Mouse (Mus musculus) CH12.LX (cell line): ENCODE data around the gene Gm21830. TPM values are rescaled to one million over a fixed set of nuclear protein-coding genes. Genes with fewer than 3 reads are reported as not detected.

Source experiments
- DNase-seq: peaks from one replicate; pipeline ENCODE4 v3.0.0-alpha.2; 2013; ENCODE audit errors: extremely low read depth
- H3K27ac ChIP-seq: 2 replicates; pipeline ENCODE4 v1.5.1; 2012; ENCODE audit warnings: low read depth, mild to moderate bottlenecking, control low read depth, moderate library complexity; ENCODE audit not compliant: insufficient read depth
- H3K27me3 ChIP-seq: replicated peaks from 2 replicates; pipeline ENCODE3; 2012; ENCODE audit warnings: inconsistent platforms
- H3K36me3 ChIP-seq, 2 experiments: replicated peaks in 1 of 2; 2 replicates each; pipeline versions ENCODE3 to v1.6.1; 2012; ENCODE audit warnings: inconsistent platforms in 1 of 2, low read length in 1 of 2, mild to moderate bottlenecking in 1 of 2, mixed read lengths in 1 of 2, moderate library complexity in 1 of 2; ENCODE audit not compliant: control insufficient read depth in 1 of 2, insufficient read depth in 1 of 2
- H3K4me1 ChIP-seq, 2 experiments: 2 replicates each; pipeline ENCODE4 v1.6.1; 2012; ENCODE audit warnings: inconsistent platforms in 1 of 2, moderate library complexity in 1 of 2; ENCODE audit not compliant: insufficient read depth in 2 of 2, control insufficient read depth in 1 of 2
- H3K4me2 ChIP-seq: 2 replicates; pipeline ENCODE4 v1.6.1; 2012; ENCODE audit warnings: low read depth, mild to moderate bottlenecking, control low read depth; ENCODE audit not compliant: poor library complexity, insufficient read depth, severe bottlenecking
- H3K4me3 ChIP-seq, 3 experiments: fragments of 150-350 bp in 1 of 3; sonication (generic) in 1 of 3; replicated peaks in 1 of 3; 2 replicates each; pipeline versions ENCODE3 to v1.5.1; 2011 to 2012; ENCODE audit warnings: low read depth in 2 of 3, low read length in 2 of 3, mild to moderate bottlenecking in 2 of 3, moderate library complexity in 2 of 3, control low read depth in 1 of 3, improper control_type of control experiment in 1 of 3, inconsistent platforms in 1 of 3, mixed read lengths in 1 of 3; ENCODE audit not compliant: poor library complexity in 1 of 3
- H3K79me2 ChIP-seq: replicated peaks from 2 replicates; pipeline ENCODE4 v1.6.1; 2012; ENCODE audit warnings: mild to moderate bottlenecking, moderate library complexity; ENCODE audit not compliant: control insufficient read depth, poor library complexity, insufficient read depth, severe bottlenecking; ENCODE audit errors: extremely low read depth
- H3K9ac ChIP-seq: 2 replicates; pipeline ENCODE4 v1.6.1; 2012; ENCODE audit warnings: low read depth, mild to moderate bottlenecking, control low read depth, moderate library complexity; ENCODE audit not compliant: insufficient read depth
- H3K9me3 ChIP-seq: replicated peaks from 2 replicates; pipeline ENCODE3; 2012; ENCODE audit warnings: low read length, inconsistent platforms, mixed read lengths
- CHD2 ChIP-seq: IDR thresholded peaks from 2 replicates; pipeline ENCODE4 v1.6.1; 2011; ENCODE audit warnings: low read length, improper control_type of control experiment
- CTCF ChIP-seq, 2 experiments: IDR thresholded peaks in 1 of 2; conservative IDR thresholded peaks in 1 of 2; 2 replicates each; pipeline ENCODE4 v1.5.1; 2011 to 2012; ENCODE audit warnings: low read depth in 2 of 2, low read length in 2 of 2, improper control_type of control experiment in 1 of 2, inconsistent platforms in 1 of 2, mild to moderate bottlenecking in 1 of 2, moderate library complexity in 1 of 2
- E2F4 ChIP-seq: IDR thresholded peaks from 2 replicates; pipeline ENCODE4 v1.6.1; 2011; ENCODE audit warnings: low read depth, low read length, improper control_type of control experiment; ENCODE audit not compliant: insufficient replicate concordance
- ELF1 ChIP-seq: IDR thresholded peaks from 2 replicates; pipeline ENCODE4 v1.6.1; 2014; ENCODE audit warnings: low read depth, mild to moderate bottlenecking, inconsistent platforms, low read length, improper control_type of control experiment
- EP300 ChIP-seq: IDR thresholded peaks from 2 replicates; pipeline ENCODE4 v1.6.1; 2011; ENCODE audit warnings: low read length, improper control_type of control experiment
- GABPA ChIP-seq: IDR thresholded peaks from 2 replicates; pipeline ENCODE4 v1.6.1; 2012; ENCODE audit warnings: low read depth, low read length, improper control_type of control experiment, inconsistent platforms; ENCODE audit not compliant: insufficient replicate concordance
- IRF4 ChIP-seq: IDR thresholded peaks from 2 replicates; pipeline ENCODE4 v1.6.1; 2014; ENCODE audit warnings: low read depth, mild to moderate bottlenecking, inconsistent platforms, low read length, improper control_type of control experiment
- JUND ChIP-seq: conservative IDR thresholded peaks from 2 replicates; pipeline ENCODE4 v1.6.1; 2011; ENCODE audit warnings: low read depth, low read length, improper control_type of control experiment
- MAFK ChIP-seq: IDR thresholded peaks from 2 replicates; pipeline ENCODE4 v1.6.1; 2011; ENCODE audit warnings: low read length, improper control_type of control experiment; ENCODE audit not compliant: insufficient replicate concordance
- MXI1 ChIP-seq: IDR thresholded peaks from 2 replicates; pipeline ENCODE4 v1.6.1; 2011; ENCODE audit warnings: mild to moderate bottlenecking, low read depth, low read length, improper control_type of control experiment
- MYC ChIP-seq: IDR thresholded peaks from 2 replicates; pipeline ENCODE4 v1.6.1; 2011; ENCODE audit warnings: low read depth, mild to moderate bottlenecking, improper control_type of control experiment, low read length
- NRF1 ChIP-seq: IDR thresholded peaks from 2 replicates; pipeline ENCODE4 v1.6.1; 2014; ENCODE audit warnings: low read depth, mild to moderate bottlenecking, inconsistent platforms, low read length, improper control_type of control experiment, moderate library complexity
- POLR2A ChIP-seq: IDR thresholded peaks from 2 replicates; pipeline ENCODE4 v1.6.1; 2011; ENCODE audit warnings: low read depth, mild to moderate bottlenecking, improper control_type of control experiment, low read length
- POLR2AphosphoS2 ChIP-seq: IDR thresholded peaks from 2 replicates; pipeline ENCODE4 v1.6.1; 2011; ENCODE audit warnings: low read depth, low read length, improper control_type of control experiment
- RCOR1 ChIP-seq: conservative IDR thresholded peaks from 2 replicates; pipeline ENCODE4 v1.6.1; 2012; ENCODE audit warnings: low read depth, mild to moderate bottlenecking, inconsistent platforms, low read length, improper control_type of control experiment
- SIN3A ChIP-seq: IDR thresholded peaks from 2 replicates; pipeline ENCODE4 v1.6.1; 2012; ENCODE audit warnings: low read length, improper control_type of control experiment, inconsistent platforms
- TBP ChIP-seq: conservative IDR thresholded peaks from 2 replicates; pipeline ENCODE4 v1.6.1; 2011; ENCODE audit warnings: low read depth, low read length, improper control_type of control experiment
- UBTF ChIP-seq: IDR thresholded peaks from 2 replicates; pipeline ENCODE4 v1.6.1; 2012; ENCODE audit warnings: low read depth, mild to moderate bottlenecking, inconsistent platforms, low read length, improper control_type of control experiment, moderate library complexity
- USF1 ChIP-seq: IDR thresholded peaks from 2 replicates; pipeline ENCODE4 v1.6.1; 2014; ENCODE audit warnings: low read depth, mild to moderate bottlenecking, inconsistent platforms, low read length, improper control_type of control experiment
- ZKSCAN1 ChIP-seq: IDR thresholded peaks from 2 replicates; pipeline ENCODE4 v1.6.1; 2012; ENCODE audit warnings: low read depth, inconsistent platforms, low read length, improper control_type of control experiment, borderline replicate concordance
- dilution Hi-C: fragments of 300-500 bp; cut with MboI; formaldehyde crosslinking; loops from 2 replicates; pipeline ENCODE4 v1.14.3; 2020; ENCODE audit warnings: low sequenced_read_pairs; ENCODE audit not compliant: extremely low pct_unique_long_range_greater_than_20kb, extremely low pct_ligation_motif_present
- in situ Hi-C: fragments of 300-500 bp; cut with MboI; formaldehyde crosslinking; loops from 3 replicates; pipeline ENCODE4 v1.14.3; 2019; ENCODE audit warnings: low sequenced_read_pairs, low pct_ligation_motif_present, low pct_unique_long_range_greater_than_20kb, mixed read lengths
- polyA plus RNA-seq: library from polyadenylated mRNA; unstranded; fragments of >175 nt; gene quantifications from 2 replicates; pipeline ENCODE4 v1.2.1, GENCODE M21; 2012; ENCODE audit warnings: low read depth; ENCODE audit not compliant: insufficient read length
- total RNA-seq, 2 experiments: library from RNA; depleted of rRNA; stranded (reverse); fragments of 300-350 nt in 1 of 2; fragments of >200 nt in 1 of 2; gene quantifications; 2 replicates each; pipeline ENCODE4 v1.2.3; 2012 to 2014

Gene Gm21830
- total and polyA plus RNA-seq, 3 experiments, result not detected

DNA sequence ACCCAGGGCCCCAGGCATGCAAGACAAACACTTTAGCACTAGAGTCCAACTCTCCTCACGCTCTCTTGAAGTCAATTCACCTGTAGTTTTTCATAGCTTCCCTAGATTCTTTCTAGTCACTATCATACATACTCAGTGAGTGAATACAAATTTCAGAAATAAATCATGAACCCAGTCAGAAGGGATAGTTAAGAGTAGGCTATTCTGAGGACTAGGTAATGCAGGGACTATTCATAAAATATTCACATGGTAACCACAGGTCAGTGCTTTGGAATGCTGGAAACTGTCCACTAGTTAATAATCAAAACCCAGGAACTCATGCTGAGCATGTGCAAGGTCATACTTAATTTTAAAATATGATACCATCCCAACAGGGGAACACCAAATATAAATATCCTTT, 9.3 kb downstream of the Gm21830 start:
- dilution Hi-C loops (no loop called here), in situ Hi-C loops (no loop called here)
- Histone ChIP-seq H3K9me3 (peaks cover 36% of the 10 kb centered on the region), H3K27ac (no peak overlapping the region), H3K79me2 (no peaks in the 10 kb centered on the region), H3K27me3 (no peaks in the 10 kb centered on the region), H3K4me2 (no peak overlapping the region), H3K9ac (no peak overlapping the region), H3K4me1 (no peaks in the 10 kb centered on the region), H3K36me3 (no peaks in the 10 kb centered on the region), H3K4me3 (no peak overlapping the region)
- TF ChIP-seq POLR2A, result no peak
- TF ChIP-seq RCOR1, result no peak
- TF ChIP-seq MXI1, result no peak
- TF ChIP-seq JUND, result no peak
- TF ChIP-seq MYC, result no peak
- no peak for TF ChIP-seq CTCF (conservative IDR thresholded peaks at IDR 0.05 in 1 of 2, IDR thresholded peaks at IDR 0.05 in 1 of 2; ENCODE audit: low read depth in 2 of 2, low read length in 2 of 2)
- no peak for TF ChIP-seq GABPA
- DNase-seq, result no peak

DNA sequence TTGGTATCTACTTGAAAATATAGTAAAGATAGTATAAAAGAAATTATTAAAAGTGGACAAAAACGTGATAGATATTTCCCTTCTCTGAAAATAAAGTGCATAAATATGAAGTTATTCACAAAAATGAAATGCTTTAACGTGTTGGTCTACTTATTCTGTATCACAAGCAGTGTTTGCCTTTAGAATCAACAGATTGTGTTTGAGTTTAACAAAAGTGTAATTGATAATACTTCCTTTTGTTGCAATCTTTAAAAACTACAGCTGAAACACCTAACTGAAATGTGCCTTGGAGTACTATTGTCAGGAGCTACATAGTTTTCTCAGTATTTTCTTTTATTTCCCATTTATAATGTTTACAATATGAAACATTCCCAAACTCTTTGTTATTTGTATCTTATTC, 19.6 kb downstream of the Gm21830 start, which contains the start of gene Gm26727:
Gene Gm26727, minus strand, starts transcription at position 101 of the 400 bp plus-strand sequence.
- in situ Hi-C loops (no loop called here), dilution Hi-C loops (no loop called here)
- TF ChIP-seq USF1 (no peak), UBTF (no peak), CHD2 (no peak), TBP (no peak), POLR2A (no peak), MAFK (no peak), NRF1 (no peak), IRF4 (no peak), SIN3A (no peak), ZKSCAN1 (no peak), POLR2AphosphoS2 (no peak), RCOR1 (no peak), ELF1 (no peak), E2F4 (no peak), EP300 (no peak)
- Histone ChIP-seq H3K27me3 (no peaks in the 10 kb centered on the region), H3K27ac (no peak within 1 kb of the TSS), H3K4me2 (no peak within 1 kb of the TSS), H3K9me3 (peaks cover 24% of the 10 kb centered on the region), H3K4me3 (no peak within 1 kb of the TSS), H3K36me3 (no peaks in the 10 kb centered on the region), H3K79me2 (no peaks in the 10 kb centered on the region), H3K4me1 (no peaks in the 10 kb centered on the region), H3K9ac (no peak within 1 kb of the TSS)
- no peak for DNase-seq
